Comparison of ENCODE assay signal across 12 mouse cellular contexts in genomic region chr16:70725291-70725801, GRCm38 (mm10).
DNase-seq lines count a peak whose midpoint lies in the region; ATAC-seq and TF ChIP-seq lines count a peak whose summit lies in the region.
"Had no signal": no experiment of that assay in that cellular context is flagged by ENCODE, and none has a peak within 500 bp of the region (broad histone marks: within the 10 kb centered on the region; RNA-seq: fewer than 3 reads in every experiment).

No protein-coding gene starts in this region.

- WGBS in embryonic facial prominence, embryonic 11.5 days: 34% methylated on average over 6 of the region's 6 CpGs
- 39% methylated on average over 6 of the region's 6 CpGs for WGBS in hindbrain, embryonic 11.5 days
- 17% methylated on average over 6 of the region's 6 CpGs for WGBS in midbrain, embryonic 12.5 days

- no peak overlapping the region for H3K9ac ChIP-seq in embryonic facial prominence, embryonic 11.5 days (replicated peaks; ENCODE audit: low read length)
- no peak overlapping the region for H3K9ac ChIP-seq in hindbrain, embryonic 11.5 days (ENCODE audit: low read depth, low read length)
- H3K9ac ChIP-seq in midbrain, embryonic 12.5 days (replicated peaks): no peak overlapping the region

- intact Hi-C loops in heart, postnatal 10 days (cut with DNase I): no loop called here

- no peaks in the 10 kb centered on the region for H3K4me1 ChIP-seq in embryonic facial prominence, embryonic 11.5 days (ENCODE audit: control insufficient read depth, insufficient read depth, low read length)
- no peaks in the 10 kb centered on the region for H3K4me1 ChIP-seq in hindbrain, embryonic 11.5 days (replicated peaks; ENCODE audit: control insufficient read depth, insufficient read depth, low read length)
- peaks cover 10% of the 10 kb centered on the region for H3K4me1 ChIP-seq in midbrain, embryonic 12.5 days

- no peaks in the 10 kb centered on the region for H3K36me3 ChIP-seq in embryonic facial prominence, embryonic 11.5 days (replicated peaks; ENCODE audit: control insufficient read depth, insufficient read depth, low read depth, low read length)
- no peaks in the 10 kb centered on the region for H3K36me3 ChIP-seq in hindbrain, embryonic 11.5 days (ENCODE audit: control insufficient read depth, insufficient read depth, low read length)
- H3K36me3 ChIP-seq in midbrain, embryonic 12.5 days: no peaks in the 10 kb centered on the region

- no peaks in the 10 kb centered on the region for H3K27me3 ChIP-seq in embryonic facial prominence, embryonic 11.5 days (ENCODE audit: control insufficient read depth, insufficient read depth, low read length)
- H3K27me3 ChIP-seq in hindbrain, embryonic 11.5 days (ENCODE audit: control insufficient read depth, insufficient read depth, low read length): no peaks in the 10 kb centered on the region
- H3K27me3 ChIP-seq in midbrain, embryonic 12.5 days: no peaks in the 10 kb centered on the region
- H3K27me3 ChIP-seq: Patski had no signal

- DNase-seq in brain, embryonic 14.5 days (ENCODE audit: low read depth): peak; percentile 94
- DNase-seq in embryonic facial prominence, embryonic 11.5 days (ENCODE audit: low spot score): peak; percentile 7
- DNase-seq in hindbrain, embryonic 11.5 days (ENCODE audit: low spot score): peak; percentile 33
- DNase-seq in right cerebral cortex, postnatal 25 days: no peak
- no peak for DNase-seq in adrenal gland, postnatal 14 days
- DNase-seq in heart, postnatal 10 days: no peak
- no peak for DNase-seq in kidney, adult 11 months
- DNase-seq: kidney, postnatal 4 days; lung, adult 18-20 months; thymus, postnatal 36 days had no signal

- TF ChIP-seq CTCF in brain, embryonic 14.5 days (IDR thresholded peaks at IDR 0.05; ENCODE audit: borderline replicate concordance, extremely low read depth, insufficient read depth, insufficient read length): no peak

- H3K4me2 ChIP-seq in embryonic facial prominence, embryonic 11.5 days (ENCODE audit: low read depth, low read length): no peak overlapping the region
- H3K4me2 ChIP-seq in hindbrain, embryonic 11.5 days (replicated peaks; ENCODE audit: low read depth, low read length): no peak overlapping the region
- H3K4me2 ChIP-seq in midbrain, embryonic 12.5 days (replicated peaks): no peak overlapping the region

- ATAC-seq in embryonic facial prominence, embryonic 11.5 days (replicated peaks; ENCODE audit: insufficient number of reproducible peaks, low FRiP score, low TSS enrichment, low read depth): no peak
- ATAC-seq in hindbrain, embryonic 11.5 days (ENCODE audit: low FRiP score): peak; percentile 67
- peak; percentile 72 for ATAC-seq in midbrain, embryonic 12.5 days (ENCODE audit: low FRiP score, low read depth)
- ATAC-seq: Patski had no signal

- H3K27ac ChIP-seq in embryonic facial prominence, embryonic 11.5 days (replicated peaks; ENCODE audit: low read depth, low read length): no peak overlapping the region
- no peak overlapping the region for H3K27ac ChIP-seq in hindbrain, embryonic 11.5 days (ENCODE audit: low read depth, low read length)
- no peak overlapping the region for H3K27ac ChIP-seq in midbrain, embryonic 12.5 days (replicated peaks)

- no peaks in the 10 kb centered on the region for H3K9me3 ChIP-seq in embryonic facial prominence, embryonic 11.5 days (replicated peaks; ENCODE audit: control insufficient read depth, low read length)
- H3K9me3 ChIP-seq in hindbrain, embryonic 11.5 days (ENCODE audit: control insufficient read depth, low read length): no peaks in the 10 kb centered on the region
- H3K9me3 ChIP-seq in midbrain, embryonic 12.5 days: no peaks in the 10 kb centered on the region

- TF ChIP-seq POLR2A in brain, embryonic 14.5 days (IDR thresholded peaks at IDR 0.05; ENCODE audit: borderline replicate concordance, extremely low read depth, insufficient read depth, insufficient read length, poor library complexity, severe bottlenecking): no peak

- no peak overlapping the region for H3K4me3 ChIP-seq in embryonic facial prominence, embryonic 11.5 days (ENCODE audit: low read depth, low read length)
- H3K4me3 ChIP-seq in hindbrain, embryonic 11.5 days (ENCODE audit: low read depth, low read length): no peak overlapping the region
- H3K4me3 ChIP-seq in midbrain, embryonic 12.5 days: no peak overlapping the region

Comparison
In these comparisons a context has a peak if more than half of its experiments do, and no peak if none do; other contexts are left out.
1. DNase-seq: peak in brain, embryonic 14.5 days (single experiment), embryonic facial prominence, embryonic 11.5 days (single experiment) and hindbrain, embryonic 11.5 days (single experiment); none in right cerebral cortex, postnatal 25 days (single experiment), adrenal gland, postnatal 14 days (single experiment), heart, postnatal 10 days (0 of 2) and kidney, adult 11 months (single experiment).